Mouse (Mus musculus) ES-E14 (cell line): ENCODE measurements at regions not wholly inside any gene's neighbourhood (a gene's known extent, or its start where the extent isn't known, plus 50 kb on each side); places are given as distances from the start of the nearest gene placed in this dataset.

Experiments used
- CHD2 ChIP-seq: IDR thresholded peaks from 2 replicates; pipeline ENCODE4 v1.6.1; 2014; ENCODE audit warnings: mild to moderate bottlenecking, low read depth, low read length, inconsistent platforms
- ZNF384 ChIP-seq: IDR thresholded peaks from 2 replicates; pipeline ENCODE4 v1.6.1; 2012; ENCODE audit warnings: low read depth, low read length, inconsistent platforms

GRCm38 (mm10) chr2:57689877-57690276 is 307.8 kb upstream of the Galnt5 start:
- TF ChIP-seq CHD2, result no peak
- TF ChIP-seq ZNF384, result no peak
